In the genomic region with DNA sequence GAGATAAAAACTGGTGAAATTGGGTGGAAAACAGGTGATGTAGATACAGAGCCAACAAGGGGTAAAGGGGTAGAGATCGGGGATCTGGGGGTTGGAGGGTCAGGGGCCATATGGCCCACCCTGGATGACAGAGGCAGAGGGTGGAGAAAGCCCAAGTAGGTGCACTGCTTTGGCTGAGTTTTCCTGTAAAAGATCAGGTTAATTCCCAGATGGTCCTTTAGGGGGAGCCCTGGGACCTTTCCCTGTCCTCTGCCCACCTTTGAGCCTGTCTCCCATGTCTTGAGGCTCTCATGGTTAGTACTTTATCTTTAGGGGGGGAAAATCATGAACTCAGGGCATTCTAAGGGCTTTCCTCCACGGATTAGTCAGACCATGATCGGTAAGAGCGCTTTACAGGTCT, we compare ENCODE assay signal across 9 mouse cellular contexts.
DNase-seq lines count a peak whose midpoint lies in the region; ATAC-seq and TF ChIP-seq lines count a peak whose summit lies in the region.
"Had no signal": no experiment of that assay in that cellular context is flagged by ENCODE, and none has a peak within 500 bp of the region (broad histone marks: within the 10 kb centered on the region; RNA-seq: fewer than 3 reads in every experiment).

No protein-coding gene starts in this region.

- peak; percentile 42 to 66; a peak in 3 of 4 replicates for ATAC-seq in hematopoietic stem cell, adult 5-6 weeks (replicated peaks in 1 of 2; ENCODE audit: insufficient read depth in 1 of 2, low FRiP score in 2 of 2, low TSS enrichment in 1 of 2, low read depth in 1 of 2, poor library complexity in 2 of 2, severe bottlenecking in 2 of 2)
- ATAC-seq in liver, postnatal 0 days = no peak

- TF ChIP-seq CTCF in liver, postnatal 0 days (IDR thresholded peaks at IDR 0.05; ENCODE audit: low read depth) = peak; percentile 64

- H3K4me2 ChIP-seq in liver, postnatal 0 days (ENCODE audit: low read depth, low read length) = no peak overlapping the region

- H3K27ac ChIP-seq in liver, postnatal 0 days (ENCODE audit: low read depth) = no peak overlapping the region

- no peak overlapping the region for H3K9ac ChIP-seq in liver, postnatal 0 days (replicated peaks)

- no peaks in the 10 kb centered on the region for H3K36me3 ChIP-seq in liver, postnatal 0 days (replicated peaks; ENCODE audit: insufficient read depth, low read length)

- WGBS in liver, postnatal 0 days (ENCODE audit: insufficient replicate concordance) = 32% methylated on average over 4 of the region's 4 CpGs

- no peaks in the 10 kb centered on the region for H3K9me3 ChIP-seq in liver, postnatal 0 days (ENCODE audit: low read length)

- DNase-seq in left cerebral cortex, adult 11 months (ENCODE audit: low spot score) = peak; percentile 58
- no peak for DNase-seq in left cerebral cortex, postnatal 36 days (ENCODE audit: low spot score in 2 of 2)
- DNase-seq in NIH3T3 (ENCODE audit: low read depth) = peak; percentile 54
- DNase-seq in cerebellum, adult 9-11 months = peak; percentile 29
- DNase-seq in liver, postnatal 0 days = peak; percentile 19
- DNase-seq in right cerebral cortex, postnatal 4 days = peak; percentile 22
- no peak for DNase-seq in spleen, postnatal 4 days (ENCODE audit: low spot score in 2 of 2)

- H3K27me3 ChIP-seq in liver, postnatal 0 days (ENCODE audit: insufficient read depth, low read length) = no peaks in the 10 kb centered on the region

- no peak overlapping the region for H3K4me3 ChIP-seq in liver, postnatal 0 days (ENCODE audit: low read depth, low read length)
- H3K4me3 ChIP-seq: erythroblast, embryonic 14.5 days had no signal

- H3K4me1 ChIP-seq in liver, postnatal 0 days (ENCODE audit: insufficient read depth) = no peaks in the 10 kb centered on the region

- intact Hi-C loops in left cerebral cortex, postnatal 36 days (cut with DNase I) = loop anchor here (5.0 kb wide), 4 partner anchors 160 to 435 kb away; no protein-coding TSS in a partner anchor

- TF ChIP-seq EP300 in liver, postnatal 0 days (IDR thresholded peaks at IDR 0.05; ENCODE audit: low read depth) = no peak

Comparison
In these comparisons a context has a peak if more than half of its experiments do, and no peak if none do; other contexts are left out.
1. DNase-seq: peak in left cerebral cortex, adult 11 months (single experiment), NIH3T3 (single experiment), cerebellum, adult 9-11 months (single experiment), liver, postnatal 0 days (single experiment) and right cerebral cortex, postnatal 4 days (single experiment); none in left cerebral cortex, postnatal 36 days (0 of 2) and spleen, postnatal 4 days (0 of 2).